Mouse (Mus musculus): ENCODE results near the gene Zbed6.
"Not testable (repeated sequence)": the region's sequence is repeated elsewhere in the genome, so short reads cannot be mapped to it uniquely, and the experiment has no call there.

Zbed6 gene

GRCm38 (mm10) chr1:133660466-133661202, at the start of gene Zbed6:
Gene Zbed6 (minus strand): TSS chr1:133660885.
- ATAC-seq (ENCODE audit: low TSS enrichment): peak; percentile 31

- no peak for ATAC-seq (ENCODE audit: low TSS enrichment)
Measured at GRCm38 (mm10) chr1:133709292-133709691, 48.6 kb upstream of the Zbed6 start.

- not testable (repeated sequence) for ATAC-seq (ENCODE audit: low TSS enrichment)
Measured at GRCm38 (mm10) chr1:133701824-133702223, 41.1 kb upstream of the Zbed6 start.

- no peak for ATAC-seq (ENCODE audit: low TSS enrichment)
Measured at GRCm38 (mm10) chr1:133697935-133698620, 37.4 kb upstream of the Zbed6 start.

GRCm38 (mm10) chr1:133695901-133696300, 35.2 kb upstream of the Zbed6 start:
- ATAC-seq (ENCODE audit: low TSS enrichment): no peak

- ATAC-seq (ENCODE audit: low TSS enrichment): no peak
Measured at GRCm38 (mm10) chr1:133694876-133695275, 34.2 kb upstream of the Zbed6 start.

GRCm38 (mm10) chr1:133694301-133694700, 33.6 kb upstream of the Zbed6 start:
- ATAC-seq (ENCODE audit: low TSS enrichment): no peak

- no peak for ATAC-seq (ENCODE audit: low TSS enrichment)
Measured at GRCm38 (mm10) chr1:133693536-133694114, 32.9 kb upstream of the Zbed6 start.

- ATAC-seq (ENCODE audit: low TSS enrichment): no peak
Measured at GRCm38 (mm10) chr1:133692195-133692594, 31.5 kb upstream of the Zbed6 start.

GRCm38 (mm10) chr1:133691046-133691445, 30.4 kb upstream of the Zbed6 start:
- no peak for ATAC-seq (ENCODE audit: low TSS enrichment)

GRCm38 (mm10) chr1:133689897-133690296, 29.2 kb upstream of the Zbed6 start, which contains the start of gene Lax1:
Gene Lax1 (minus strand): TSS chr1:133690108.
- no peak for ATAC-seq (ENCODE audit: low TSS enrichment)

GRCm38 (mm10) chr1:133688301-133688700, 27.6 kb upstream of the Zbed6 start:
- ATAC-seq (ENCODE audit: low TSS enrichment): no peak

- no peak for ATAC-seq (ENCODE audit: low TSS enrichment)
Measured at GRCm38 (mm10) chr1:133685749-133686519, 25.2 kb upstream of the Zbed6 start.

- ATAC-seq (ENCODE audit: low TSS enrichment): no peak
Measured at GRCm38 (mm10) chr1:133671801-133672200, 11.1 kb upstream of the Zbed6 start.

GRCm38 (mm10) chr1:133671266-133671665, 10.6 kb upstream of the Zbed6 start:
- no peak for ATAC-seq (ENCODE audit: low TSS enrichment)

GRCm38 (mm10) chr1:133670776-133671175, 10.1 kb upstream of the Zbed6 start:
- ATAC-seq (ENCODE audit: low TSS enrichment): no peak

- no peak for ATAC-seq (ENCODE audit: low TSS enrichment)
Measured at GRCm38 (mm10) chr1:133670190-133670589, 9.5 kb upstream of the Zbed6 start.

- no peak for ATAC-seq (ENCODE audit: low TSS enrichment)
Measured at GRCm38 (mm10) chr1:133668618-133669017, 7.9 kb upstream of the Zbed6 start.

GRCm38 (mm10) chr1:133667721-133668120, 7.0 kb upstream of the Zbed6 start:
- ATAC-seq (ENCODE audit: low TSS enrichment): no peak

GRCm38 (mm10) chr1:133665713-133666112, 5.0 kb upstream of the Zbed6 start:
- not testable (repeated sequence) for ATAC-seq (ENCODE audit: low TSS enrichment)

- no peak for ATAC-seq (ENCODE audit: low TSS enrichment)
Measured at GRCm38 (mm10) chr1:133664203-133664970, 3.7 kb upstream of the Zbed6 start.
